Comparison of ENCODE assay signal across 8 mouse cellular contexts in genomic region chr15:26308629-26309230, GRCm38 (mm10). TPM values are rescaled to one million over a fixed set of nuclear protein-coding genes. Genes with fewer than 3 reads are reported as not detected.
A peak's percentile ranks its signal among the peaks of the same experiment; 100 is the strongest.
DNase-seq lines count a peak whose midpoint lies in the region; ATAC-seq lines count a peak whose summit lies in the region.

March11 (plus strand) TSS chr15:26309048.

- no peak within 1 kb of the TSS for H3K9ac ChIP-seq in liver, embryonic 13.5 days

- no peak within 1 kb of the TSS for H3K27ac ChIP-seq in liver, embryonic 13.5 days

- DNase-seq in ovary, postnatal 10 days (ENCODE audit: low spot score): peak; percentile 5
- DNase-seq in ovary, adult 18-20 months (ENCODE audit: low spot score): no peak
- DNase-seq in cerebellum, adult 9-11 months: peak; percentile 63
- DNase-seq in frontal cortex, adult 2 months (ENCODE audit: extremely low spot score in 1 of 2, low spot score in 1 of 2): peak; percentile 49 to 81
- DNase-seq in layer of hippocampus, adult 11-12 months (ENCODE audit: low spot score): peak; percentile 69
- DNase-seq in liver, embryonic 13.5 days: no peak
- DNase-seq in right cerebral cortex, postnatal 14 days: peak; percentile 81
- no peak for DNase-seq in urinary bladder, postnatal 36 days (ENCODE audit: low spot score in 2 of 2)

- peak within 1 kb of the TSS; percentile 58 for H3K4me2 ChIP-seq in liver, embryonic 13.5 days

- no peak for ATAC-seq in liver, embryonic 13.5 days (ENCODE audit: low read depth)

- H3K4me3 ChIP-seq in liver, embryonic 13.5 days (replicated peaks): peak within 1 kb of the TSS; percentile 38

- 1% methylated on average over 46 of the region's 56 CpGs for WGBS in liver, embryonic 13.5 days (ENCODE audit: insufficient replicate concordance)

- H3K9me3 ChIP-seq in liver, embryonic 13.5 days (replicated peaks): no peaks in the 10 kb centered on the region

- no peaks in the 10 kb centered on the region for H3K36me3 ChIP-seq in liver, embryonic 13.5 days

- H3K27me3 ChIP-seq in liver, embryonic 13.5 days: peaks cover 22% of the 10 kb centered on the region

- H3K4me1 ChIP-seq in liver, embryonic 13.5 days (replicated peaks): no peaks in the 10 kb centered on the region

RNA-seq across cellular contexts. Expression of gene March11, which starts in this region (rescaled TPM):
- 9.9 and 10.9 TPM in 2 replicates for polyA plus RNA-seq in frontal cortex, adult 2 months (2012; rRNA removed)
- polyA plus RNA-seq in liver, embryonic 13.5 days (2015; fragmentation: Nextera tagmentation; extraction: Ambion mirVana): not detected in 2 replicates

Comparison
In these comparisons a context has a peak if more than half of its experiments do, and no peak if none do; other contexts are left out.
1. RNA of gene March11 (polyA plus RNA-seq): 9.9 to 10.9 TPM in frontal cortex, adult 2 months; not detected in liver, embryonic 13.5 days; every median in the first group is over 10 times any median in the second.
2. DNase-seq: peak in ovary, postnatal 10 days (single experiment), cerebellum, adult 9-11 months (single experiment), frontal cortex, adult 2 months (2 of 2), layer of hippocampus, adult 11-12 months (single experiment) and right cerebral cortex, postnatal 14 days (single experiment); none in ovary, adult 18-20 months (single experiment), liver, embryonic 13.5 days (single experiment) and urinary bladder, postnatal 36 days (0 of 2).